Mouse (Mus musculus) cerebellum, postnatal 25 days (tissue): ENCODE measurements around the gene Smr3a.

Experiments
- DNase-seq, 2 experiments: peaks; one replicate each; pipeline ENCODE4 v3.0.0; 2021; ENCODE audit warnings: mixed read lengths in 2 of 2

Smr3a gene

GRCm38 (mm10) chr5:88002249-88002648, at the start of gene Smr3a:
TSS of gene Smr3a (plus strand) at chr5:88002549.
- no peak for DNase-seq

- DNase-seq = no peak
Observed at GRCm38 (mm10) chr5:87969201-87969600, 33.1 kb upstream of the Smr3a start, which contains the start of the genes 2310003L06Rik and Gm28434. TSS of gene 2310003L06Rik (plus strand) at chr5:87969459. TSS of gene Gm28434 (plus strand) at chr5:87969517.

- no peak for DNase-seq
Observed at GRCm38 (mm10) chr5:87979139-87979538, 23.2 kb upstream of the Smr3a start, which contains the start of gene Cabs1. TSS of gene Cabs1 (plus strand) at chr5:87979439.

GRCm38 (mm10) chr5:87982468-87983214, 19.7 kb upstream of the Smr3a start:
- DNase-seq = no peak

- DNase-seq = no peak
Observed at GRCm38 (mm10) chr5:88005241-88005640, 2.9 kb downstream of the Smr3a start.
